Mouse (Mus musculus) stomach, postnatal 0 days (tissue): ENCODE results near the gene B3galt1. TPM values are rescaled to one million over a fixed set of nuclear protein-coding genes. Genes with fewer than 3 reads are reported as not detected.

Experiments used
- ATAC-seq: fragments of 200-750 bp; cut with Nextera tagmentation; 2 replicates; pipeline ENCODE4 v1.8.0; 2017; ENCODE audit not compliant: low FRiP score, low TSS enrichment
- DNase-seq: peaks from one replicate; pipeline ENCODE4 v3.0.0-alpha.2; 2016; ENCODE audit warnings: low spot score
- H3K27ac ChIP-seq: fragments of 300-500 bp; sonication (generic); replicated peaks from 2 replicates; pipeline ENCODE4 v1.5.1; 2014; ENCODE audit warnings: mild to moderate bottlenecking, control low read depth
- H3K27me3 ChIP-seq: fragments of 300-500 bp; sonication (generic); 2 replicates; pipeline ENCODE4 v1.6.1; 2014; ENCODE audit warnings: low read length; ENCODE audit not compliant: control insufficient read depth, insufficient read depth
- H3K36me3 ChIP-seq: fragments of 300-500 bp; sonication (generic); 2 replicates; pipeline ENCODE4 v1.6.1; 2014; ENCODE audit warnings: low read length, mixed read lengths; ENCODE audit not compliant: control insufficient read depth, insufficient read depth
- H3K4me1 ChIP-seq: fragments of 300-500 bp; sonication (generic); replicated peaks from 2 replicates; pipeline ENCODE4 v1.6.1; 2014; ENCODE audit warnings: antibody characterized with exemption; ENCODE audit not compliant: control insufficient read depth, insufficient read depth
- H3K4me2 ChIP-seq: fragments of 300-500 bp; sonication (generic); replicated peaks from 2 replicates; pipeline ENCODE4 v1.6.1; 2014; ENCODE audit warnings: low read depth, mild to moderate bottlenecking, control low read depth, moderate library complexity
- H3K4me3 ChIP-seq: fragments of 300-500 bp; sonication (generic); 2 replicates; pipeline ENCODE4 v1.5.1; 2014; ENCODE audit warnings: low read depth, low read length, control low read depth
- H3K9ac ChIP-seq: fragments of 300-500 bp; sonication (generic); 2 replicates; pipeline ENCODE4 v1.6.1; 2014; ENCODE audit warnings: mild to moderate bottlenecking, low read length, control low read depth, mixed read lengths
- H3K9me3 ChIP-seq: fragments of 300-500 bp; sonication (generic); 2 replicates; pipeline ENCODE4 v1.6.1; 2016; ENCODE audit warnings: low read length; ENCODE audit not compliant: control insufficient read depth
- CTCF ChIP-seq: IDR thresholded peaks from 2 replicates; pipeline ENCODE4 v1.5.1; 2016; ENCODE audit warnings: antibody characterized with exemption, low read depth, mild to moderate bottlenecking, moderate library complexity
- EP300 ChIP-seq: optimal IDR thresholded peaks from 2 replicates; pipeline ENCODE3; 2016; ENCODE audit warnings: antibody characterized with exemption
- WGBS: fragments of 180-500 bp; shearing (Covaris S2); extraction: QIAGEN DNeasy Blood & Tissue Kit; methylation state at CpG from one replicate; pipeline ENCODE4 v1.1.7; 2014; 5-methylcytosine and 5-hydroxymethylcytosine counted together
- polyA plus RNA-seq: library from polyadenylated mRNA; unstranded; fragments of >200 nt; fragmentation: Nextera tagmentation; extraction: Ambion mirVana; gene quantifications from 2 replicates; pipeline ENCODE4 v1.2.1, GENCODE M21; 2015

Gene B3galt1
- polyA plus RNA-seq, 1 experiment from 2014 or later = 2.1 TPM

- no peak overlapping the region for H3K4me2 ChIP-seq
- ATAC-seq = no peak
- no peak overlapping the region for H3K27ac ChIP-seq
- H3K36me3 ChIP-seq = no peaks in the 10 kb centered on the region
- no peak for TF ChIP-seq EP300
- TF ChIP-seq CTCF = no peak
- no peaks in the 10 kb centered on the region for H3K9me3 ChIP-seq
- no peaks in the 10 kb centered on the region for H3K4me1 ChIP-seq
- H3K9ac ChIP-seq = no peak overlapping the region
- WGBS = 57% methylated on average over 7 of the region's 7 CpGs
- no peaks in the 10 kb centered on the region for H3K27me3 ChIP-seq
- no peak for DNase-seq
- no peak overlapping the region for H3K4me3 ChIP-seq
Measured at GRCm38 (mm10) chr2:68005711-68006110, 440.0 kb downstream of the B3galt1 start.

DNA sequence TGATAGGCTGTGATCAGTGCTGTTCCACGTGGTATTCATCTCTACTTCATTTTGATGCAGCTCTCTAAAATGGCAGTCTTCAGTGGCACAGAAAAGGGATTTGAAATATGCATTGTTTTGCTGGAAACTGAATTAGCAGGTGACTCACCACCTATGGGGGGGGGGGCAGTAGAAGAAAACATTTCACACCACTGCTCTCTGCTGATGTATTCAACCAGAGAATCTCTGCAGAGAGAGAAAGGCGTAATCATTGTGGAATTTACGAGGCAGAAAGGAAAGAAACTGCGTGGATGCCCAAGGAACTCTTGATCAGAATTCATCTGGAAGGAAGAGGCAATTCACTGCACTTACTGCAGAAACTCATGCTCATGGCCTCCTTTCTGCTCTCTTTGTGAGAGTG, 445.7 kb downstream of the B3galt1 start:
- Histone ChIP-seq H3K27ac (no peak overlapping the region), H3K9ac (no peak overlapping the region), H3K36me3 (no peaks in the 10 kb centered on the region), H3K4me1 (no peaks in the 10 kb centered on the region), H3K4me3 (no peak overlapping the region), H3K27me3 (no peaks in the 10 kb centered on the region), H3K9me3 (no peaks in the 10 kb centered on the region), H3K4me2 (no peak overlapping the region)
- 83% methylated on average over 4 of the region's 4 CpGs for WGBS
- TF ChIP-seq CTCF = no peak
- no peak for TF ChIP-seq EP300
- ATAC-seq (no peak), DNase-seq (no peak)

DNA sequence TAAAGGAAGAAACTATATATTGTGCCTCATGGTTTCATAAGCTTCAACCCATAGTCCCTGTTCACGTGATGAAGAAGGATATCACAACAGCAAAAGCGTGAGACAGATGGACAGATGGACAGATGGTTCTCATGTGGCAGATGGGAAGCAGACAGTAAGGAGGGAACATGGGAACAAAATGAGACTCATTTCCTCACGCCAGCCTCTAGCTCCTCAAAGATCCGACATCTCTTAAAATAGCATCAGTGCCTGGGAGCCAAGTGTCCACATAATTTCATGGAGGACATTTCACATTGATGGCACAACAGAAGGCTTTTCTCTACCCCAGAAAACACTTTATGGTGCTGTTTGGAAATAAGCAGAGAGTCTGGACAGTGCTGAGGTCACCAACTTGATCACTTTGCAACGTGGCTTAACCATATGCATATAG, 454.6 kb downstream of the B3galt1 start:
- H3K9ac ChIP-seq = no peak overlapping the region
- no peak overlapping the region for H3K4me3 ChIP-seq
- ATAC-seq (no peak), DNase-seq (no peak)
- no peak overlapping the region for H3K27ac ChIP-seq
- WGBS = 82% methylated on average over 5 of the region's 5 CpGs
- H3K27me3 ChIP-seq = no peaks in the 10 kb centered on the region
- H3K4me1 ChIP-seq = no peaks in the 10 kb centered on the region
- TF ChIP-seq CTCF (no peak), EP300 (no peak)
- H3K9me3 ChIP-seq = no peaks in the 10 kb centered on the region
- H3K36me3 ChIP-seq = no peaks in the 10 kb centered on the region
- no peak overlapping the region for H3K4me2 ChIP-seq

DNA sequence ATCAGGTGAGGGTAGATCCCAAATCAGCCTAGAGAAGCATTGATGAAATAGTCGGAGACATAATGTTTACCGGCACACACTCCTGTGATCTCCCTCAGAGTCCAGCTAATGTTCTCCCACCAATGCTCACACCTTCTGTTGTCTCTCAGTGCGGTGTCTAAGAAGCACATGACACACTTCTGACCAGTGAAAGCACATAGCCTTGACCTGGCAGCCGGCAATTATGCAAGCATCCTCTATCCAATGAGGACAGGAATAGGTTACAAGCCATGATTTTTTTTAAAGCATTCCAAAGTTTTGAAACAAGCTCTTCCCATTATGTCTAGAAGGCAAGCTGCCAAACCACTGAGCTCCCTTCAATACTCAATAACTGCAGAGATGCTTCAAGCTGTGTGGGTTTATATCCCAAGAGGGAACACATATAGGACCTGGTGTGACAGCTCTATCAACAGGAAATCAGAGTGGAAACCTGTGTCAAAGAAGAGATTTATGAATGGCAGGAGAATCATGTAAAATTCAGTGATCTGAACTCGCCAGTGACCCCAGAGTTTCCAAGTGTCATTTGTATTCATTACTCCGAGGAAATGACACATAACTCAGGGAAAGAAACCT, 456.0 kb downstream of the B3galt1 start:
- Histone ChIP-seq H3K4me1 (no peaks in the 10 kb centered on the region), H3K9ac (no peak overlapping the region), H3K4me2 (no peak overlapping the region), H3K9me3 (no peaks in the 10 kb centered on the region), H3K4me3 (no peak overlapping the region), H3K36me3 (no peaks in the 10 kb centered on the region), H3K27me3 (no peaks in the 10 kb centered on the region), H3K27ac (no peak overlapping the region)
- ATAC-seq (no peak), DNase-seq (no peak)
- 73% methylated on average over 6 of the region's 6 CpGs for WGBS
- TF ChIP-seq CTCF (no peak), EP300 (no peak)

- Histone ChIP-seq H3K4me1 (no peaks in the 10 kb centered on the region), H3K9me3 (no peaks in the 10 kb centered on the region), H3K27ac (no peak overlapping the region), H3K4me2 (no peak overlapping the region), H3K36me3 (no peaks in the 10 kb centered on the region), H3K9ac (no peak overlapping the region), H3K4me3 (no peak overlapping the region), H3K27me3 (no peaks in the 10 kb centered on the region)
- no peak for ATAC-seq
- DNase-seq = no peak
- TF ChIP-seq CTCF = no peak
- WGBS = 95% methylated on average over 2 of the region's 2 CpGs
Measured at GRCm38 (mm10) chr2:68028811-68029210, 463.1 kb downstream of the B3galt1 start.

GRCm38 (mm10) chr2:68034711-68035110, 469.0 kb downstream of the B3galt1 start:
- H3K36me3 ChIP-seq = no peaks in the 10 kb centered on the region
- H3K4me2 ChIP-seq = no peak overlapping the region
- WGBS = 81% methylated on average over 3 of the region's 3 CpGs
- H3K9me3 ChIP-seq = no peaks in the 10 kb centered on the region
- H3K9ac ChIP-seq = no peak overlapping the region
- no peak overlapping the region for H3K27ac ChIP-seq
- no peaks in the 10 kb centered on the region for H3K27me3 ChIP-seq
- H3K4me1 ChIP-seq = no peaks in the 10 kb centered on the region
- no peak overlapping the region for H3K4me3 ChIP-seq
- TF ChIP-seq EP300 = no peak
- TF ChIP-seq CTCF = no peak
- ATAC-seq = no peak
- DNase-seq = no peak
